Mouse (Mus musculus): ENCODE results near the gene Agbl5.

DNA sequence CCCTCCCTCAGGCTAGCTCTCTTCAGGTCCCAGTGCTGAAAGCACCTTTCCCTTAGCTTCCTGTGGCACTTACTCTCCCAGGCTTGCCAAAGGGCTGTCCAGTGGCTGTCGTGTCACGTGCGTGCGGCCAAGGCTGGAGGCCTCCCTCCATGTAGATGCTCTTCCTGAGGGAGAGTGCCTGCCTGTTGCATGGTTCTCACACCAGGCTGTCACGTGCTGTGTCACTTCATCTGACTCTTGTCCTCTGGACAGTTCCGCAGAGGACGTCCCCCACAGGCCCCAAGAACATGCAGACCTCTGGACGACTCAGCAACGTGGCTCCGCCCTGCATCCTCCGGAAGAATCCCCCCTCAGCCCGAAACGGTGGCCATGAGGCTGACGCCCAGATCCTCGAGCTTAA, 24.2 kb upstream of the Agbl5 start:
- TF ChIP-seq CTCF (IDR thresholded peaks at IDR 0.05; ENCODE audit: low read depth) (no peak), EP300 (IDR thresholded peaks at IDR 0.05; ENCODE audit: low read depth) (no peak)
